Mouse (Mus musculus): ENCODE results near the gene H1fx. TPM values are rescaled to one million over a fixed set of nuclear protein-coding genes. Genes with fewer than 3 reads are reported as not detected.

Gene H1fx
- polyA plus RNA-seq (2012; rRNA removed): 5.9 and 10.9 TPM in 2 replicates

DNA sequence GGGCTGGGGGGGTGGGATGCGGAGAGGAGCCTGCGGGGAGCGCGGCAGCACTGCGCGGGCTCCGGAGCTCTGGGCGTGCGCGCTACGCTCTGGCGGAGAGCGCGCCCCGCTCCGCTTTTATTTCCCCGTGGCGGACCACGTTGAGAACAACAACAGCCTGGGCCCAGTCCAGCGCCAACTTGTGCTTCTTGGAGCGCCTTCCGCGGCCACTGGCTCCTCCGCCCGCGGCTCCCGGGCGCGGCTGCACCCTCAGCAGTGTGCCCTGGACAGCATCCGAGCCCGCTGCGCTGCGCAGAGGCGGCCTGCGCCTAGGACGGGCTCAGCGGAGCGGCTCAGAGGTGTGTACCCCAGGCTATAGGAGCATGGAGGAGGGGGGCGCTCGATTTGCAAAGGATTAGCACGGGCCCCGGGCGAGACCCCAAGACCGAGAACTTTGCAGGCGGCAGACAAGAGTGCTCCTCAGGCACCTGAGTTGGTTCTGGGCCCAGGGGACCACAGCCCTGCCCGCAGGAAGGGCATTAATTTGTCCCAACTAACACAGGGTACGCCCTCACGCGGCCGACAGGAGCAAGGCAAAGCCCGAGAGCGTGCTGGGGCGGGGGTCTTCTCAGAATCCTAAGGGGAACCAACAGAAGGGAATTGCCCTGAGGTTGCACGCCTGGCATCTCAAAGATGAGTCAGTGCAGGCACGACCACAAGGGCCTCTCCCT is at the start of gene H1fx:
Gene H1fx, minus strand, starts transcription at position 91 of the 710 bp plus-strand sequence.
- no peaks in the 10 kb centered on the region for H3K36me3 ChIP-seq (ENCODE audit: control insufficient read depth, insufficient read depth, low read length)
- whole genome bisulfite sequencing: 3% methylated on average over 55 of the region's 55 CpGs
- no peak within 1 kb of the TSS for H3K27ac ChIP-seq (ENCODE audit: insufficient read depth, low read depth, low read length)
- H3K4me3 ChIP-seq (ENCODE audit: low read depth, low read length): peak within 1 kb of the TSS; percentile 67
- H3K4me1 ChIP-seq (ENCODE audit: control insufficient read depth, insufficient read depth, insufficient read length, low read length): peaks cover 11% of the 10 kb centered on the region
- peaks cover 17% of the 10 kb centered on the region for H3K27me3 ChIP-seq (ENCODE audit: control insufficient read depth, insufficient read depth, low read length)
- TF ChIP-seq POLR2A (IDR thresholded peaks at IDR 0.05; ENCODE audit: low read depth, low read length) (no peak), CTCF (IDR thresholded peaks at IDR 0.05; ENCODE audit: extremely low read depth, insufficient read length, insufficient replicate concordance, low read depth, low read length) (no peak)

DNA sequence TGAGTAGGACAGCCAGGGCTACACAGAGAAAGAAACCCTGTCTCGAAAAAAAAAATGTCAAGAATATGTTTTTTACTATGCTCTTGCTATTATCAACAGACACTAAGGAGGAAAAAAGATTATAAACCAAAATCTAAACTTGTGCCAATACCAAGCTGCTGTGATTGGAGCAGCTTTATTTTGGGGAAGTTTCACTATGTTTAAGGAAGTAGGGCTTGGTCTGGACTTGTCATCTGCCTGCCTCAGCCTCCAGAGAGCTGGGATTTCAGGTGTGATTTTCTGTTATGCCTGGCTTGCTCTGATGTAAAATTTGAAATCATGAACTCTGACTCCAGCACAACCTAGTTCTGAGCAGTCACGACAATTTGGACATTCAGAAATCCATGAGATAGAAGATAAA is 49.0 kb upstream of the H1fx start:
- WGBS: 91% methylated on average over 2 of the region's 2 CpGs
- H3K27ac ChIP-seq (ENCODE audit: insufficient read depth, low read depth, low read length): no peak overlapping the region
- no peaks in the 10 kb centered on the region for H3K27me3 ChIP-seq (ENCODE audit: control insufficient read depth, insufficient read depth, low read length)
- no peaks in the 10 kb centered on the region for H3K4me1 ChIP-seq (ENCODE audit: control insufficient read depth, insufficient read depth, insufficient read length, low read length)
- no peak for TF ChIP-seq POLR2A (IDR thresholded peaks at IDR 0.05; ENCODE audit: low read depth, low read length)
- no peak for TF ChIP-seq CTCF (IDR thresholded peaks at IDR 0.05; ENCODE audit: extremely low read depth, insufficient read length, insufficient replicate concordance, low read depth, low read length)
- no peak overlapping the region for H3K4me3 ChIP-seq (ENCODE audit: low read depth, low read length)
- H3K36me3 ChIP-seq (ENCODE audit: control insufficient read depth, insufficient read depth, low read length): peaks cover 13% of the 10 kb centered on the region

GRCm38 (mm10) chr6:88027390-88027789 is 46.0 kb upstream of the H1fx start:
- TF ChIP-seq POLR2A (IDR thresholded peaks at IDR 0.05; ENCODE audit: low read depth, low read length): no peak
- no peak for TF ChIP-seq CTCF (IDR thresholded peaks at IDR 0.05; ENCODE audit: extremely low read depth, insufficient read length, insufficient replicate concordance, low read depth, low read length)
- 72% methylated on average over 5 of the region's 5 CpGs for WGBS
- no peak overlapping the region for H3K27ac ChIP-seq (ENCODE audit: insufficient read depth, low read depth, low read length)

GRCm38 (mm10) chr6:88023316-88023890 is 42.0 kb upstream of the H1fx start:
- Histone ChIP-seq H3K4me3 (ENCODE audit: low read depth, low read length) (no peak overlapping the region), H3K36me3 (ENCODE audit: control insufficient read depth, insufficient read depth, low read length) (peaks cover 15% of the 10 kb centered on the region), H3K27me3 (ENCODE audit: control insufficient read depth, insufficient read depth, low read length) (no peaks in the 10 kb centered on the region), H3K4me1 (ENCODE audit: control insufficient read depth, insufficient read depth, insufficient read length, low read length) (no peaks in the 10 kb centered on the region), H3K27ac (ENCODE audit: insufficient read depth, low read depth, low read length) (no peak overlapping the region)
- WGBS: 71% methylated on average over 10 of the region's 10 CpGs
- TF ChIP-seq POLR2A (IDR thresholded peaks at IDR 0.05; ENCODE audit: low read depth, low read length) (no peak), CTCF (IDR thresholded peaks at IDR 0.05; ENCODE audit: extremely low read depth, insufficient read length, insufficient replicate concordance, low read depth, low read length) (no peak)

More at GRCm38 (mm10) chr6:88027390-88027789, 46.0 kb upstream of the H1fx start:
- Histone ChIP-seq H3K4me1 (ENCODE audit: control insufficient read depth, insufficient read depth, insufficient read length, low read length) (no peaks in the 10 kb centered on the region), H3K36me3 (ENCODE audit: control insufficient read depth, insufficient read depth, low read length) (peaks cover 18% of the 10 kb centered on the region), H3K27me3 (ENCODE audit: control insufficient read depth, insufficient read depth, low read length) (no peaks in the 10 kb centered on the region), H3K4me3 (ENCODE audit: low read depth, low read length) (no peak overlapping the region)

GRCm38 (mm10) chr6:88019154-88019553 is 37.7 kb upstream of the H1fx start:
- Histone ChIP-seq H3K4me1 (ENCODE audit: control insufficient read depth, insufficient read depth, insufficient read length, low read length) (peaks cover 7% of the 10 kb centered on the region; the same call in 1 of the 2 replicates), H3K36me3 (ENCODE audit: control insufficient read depth, insufficient read depth, low read length) (peaks cover 4% of the 10 kb centered on the region), H3K27me3 (ENCODE audit: control insufficient read depth, insufficient read depth, low read length) (no peaks in the 10 kb centered on the region), H3K27ac (ENCODE audit: insufficient read depth, low read depth, low read length) (no peak overlapping the region), H3K4me3 (ENCODE audit: low read depth, low read length) (no peak overlapping the region)
- TF ChIP-seq CTCF (IDR thresholded peaks at IDR 0.05; ENCODE audit: extremely low read depth, insufficient read length, insufficient replicate concordance, low read depth, low read length): no peak
- no peak for TF ChIP-seq POLR2A (IDR thresholded peaks at IDR 0.05; ENCODE audit: low read depth, low read length)
- 75% methylated on average over 2 of the region's 2 CpGs for WGBS

DNA sequence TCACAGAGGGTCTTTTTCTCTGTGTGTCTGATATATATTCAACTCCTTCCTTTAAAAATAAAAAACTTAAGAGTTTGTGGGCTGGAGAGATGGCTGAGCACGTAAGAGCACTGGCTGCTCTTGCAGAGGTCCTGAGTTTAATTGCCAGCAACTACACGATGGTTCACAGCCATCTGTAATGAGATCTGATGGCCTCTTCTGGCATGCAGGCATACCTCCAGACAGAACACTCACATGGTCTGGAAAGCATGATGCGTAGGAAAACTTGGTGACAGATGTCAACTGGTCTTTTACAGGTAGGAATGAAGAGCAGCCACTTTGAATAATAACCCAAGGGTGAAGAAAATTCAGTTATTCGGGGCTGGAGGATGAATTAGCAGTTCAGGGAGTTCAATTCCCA is 36.4 kb upstream of the H1fx start:
- Histone ChIP-seq H3K4me1 (ENCODE audit: control insufficient read depth, insufficient read depth, insufficient read length, low read length) (peaks cover 7% of the 10 kb centered on the region; the same call in 1 of the 2 replicates), H3K27me3 (ENCODE audit: control insufficient read depth, insufficient read depth, low read length) (no peaks in the 10 kb centered on the region), H3K4me3 (ENCODE audit: low read depth, low read length) (no peak overlapping the region), H3K36me3 (ENCODE audit: control insufficient read depth, insufficient read depth, low read length) (peaks cover 5% of the 10 kb centered on the region; the same call in 1 of the 2 replicates), H3K27ac (ENCODE audit: insufficient read depth, low read depth, low read length) (no peak overlapping the region)
- no peak for TF ChIP-seq CTCF (IDR thresholded peaks at IDR 0.05; ENCODE audit: extremely low read depth, insufficient read length, insufficient replicate concordance, low read depth, low read length)
- no peak for TF ChIP-seq POLR2A (IDR thresholded peaks at IDR 0.05; ENCODE audit: low read depth, low read length)
- WGBS: 65% methylated on average over 4 of the region's 4 CpGs

- 35% methylated on average over 2 of the region's 2 CpGs for WGBS
Measured at GRCm38 (mm10) chr6:88015797-88016196, 34.4 kb upstream of the H1fx start.

More at GRCm38 (mm10) chr6:88015797-88016196, 34.4 kb upstream of the H1fx start:
- TF ChIP-seq POLR2A (IDR thresholded peaks at IDR 0.05; ENCODE audit: low read depth, low read length): no peak
- TF ChIP-seq CTCF (IDR thresholded peaks at IDR 0.05; ENCODE audit: extremely low read depth, insufficient read length, insufficient replicate concordance, low read depth, low read length): no peak
- Histone ChIP-seq H3K27ac (ENCODE audit: insufficient read depth, low read depth, low read length) (no peak overlapping the region), H3K36me3 (ENCODE audit: control insufficient read depth, insufficient read depth, low read length) (peaks cover 14% of the 10 kb centered on the region), H3K27me3 (ENCODE audit: control insufficient read depth, insufficient read depth, low read length) (no peaks in the 10 kb centered on the region), H3K4me1 (ENCODE audit: control insufficient read depth, insufficient read depth, insufficient read length, low read length) (peaks cover 7% of the 10 kb centered on the region; the same call in 1 of the 2 replicates), H3K4me3 (ENCODE audit: low read depth, low read length) (no peak overlapping the region)

All from small intestine, adult 2 months (tissue).